Mouse (Mus musculus) kidney, adult 2 months (tissue): ENCODE results near the gene 2410131K14Rik. TPM values are rescaled to one million over a fixed set of nuclear protein-coding genes. Genes with fewer than 3 reads are reported as not detected.

Experiments
- DNase-seq: peaks from one replicate; pipeline ENCODE4 v3.0.0; 2021
- H3K27ac ChIP-seq: fragments of 200-500 bp; 2 replicates; pipeline ENCODE4 v1.5.1; 2012; ENCODE audit warnings: low read depth, low read length, control low read depth, inconsistent platforms; ENCODE audit not compliant: insufficient read depth
- H3K27me3 ChIP-seq: fragments of 200-500 bp; replicated peaks from 2 replicates; pipeline ENCODE4 v1.6.1; 2012; ENCODE audit warnings: mild to moderate bottlenecking, moderate library complexity, low read length, inconsistent platforms; ENCODE audit not compliant: control insufficient read depth, insufficient read depth
- H3K36me3 ChIP-seq: fragments of 200-500 bp; 2 replicates; pipeline ENCODE4 v1.6.1; 2012; ENCODE audit warnings: mild to moderate bottlenecking, moderate library complexity, low read length, inconsistent platforms; ENCODE audit not compliant: control insufficient read depth, insufficient read depth
- H3K4me1 ChIP-seq: fragments of 200-500 bp; 2 replicates; pipeline ENCODE4 v1.6.1; 2011; ENCODE audit warnings: low read length; ENCODE audit not compliant: control insufficient read depth, insufficient read depth
- H3K4me3 ChIP-seq: fragments of 200-500 bp; 2 replicates; pipeline ENCODE4 v1.5.1; 2011; ENCODE audit warnings: mild to moderate bottlenecking, low read depth, low read length, control low read depth; ENCODE audit not compliant: insufficient read depth
- CTCF ChIP-seq: fragments of 200-500 bp; conservative IDR thresholded peaks from 2 replicates; pipeline ENCODE4 v1.5.1; 2011; ENCODE audit warnings: low read depth, mild to moderate bottlenecking, control low read depth, low read length, moderate library complexity, mixed read lengths; ENCODE audit not compliant: insufficient read depth, insufficient read length
- POLR2A ChIP-seq: fragments of 200-500 bp; IDR thresholded peaks from one replicate; pipeline ENCODE4 v1.6.1; 2011; ENCODE audit warnings: low read depth, low read length, control low read depth
- WGBS: fragments of 180-500 bp; shearing (Covaris S2); methylation state at CpG from one replicate; pipeline ENCODE4 v1.1.7; 2018; 5-methylcytosine and 5-hydroxymethylcytosine counted together
- polyA plus RNA-seq: library from polyadenylated mRNA; depleted of rRNA; stranded (reverse); fragments of >200 nt; gene quantifications from 2 replicates; pipeline ENCODE4 v1.2.3, GENCODE M21; 2012

The 2410131K14Rik gene
- polyA plus RNA-seq, 1 experiment = 10.0 TPM

GRCm38 (mm10) chr5:118294086-118294864 lies 49.2 kb downstream of the 2410131K14Rik start:
- Histone ChIP-seq H3K4me1 (no peaks in the 10 kb centered on the region), H3K36me3 (no peaks in the 10 kb centered on the region), H3K27ac (no peak overlapping the region), H3K27me3 (no peaks in the 10 kb centered on the region), H3K4me3 (peak overlapping the region; percentile 32)
- DNase-seq = peak; percentile 95
- WGBS = 24% methylated on average over 23 of the region's 23 CpGs
- no peak for TF ChIP-seq POLR2A
- no peak for TF ChIP-seq CTCF

- Histone ChIP-seq H3K27me3 (no peaks in the 10 kb centered on the region), H3K27ac (no peak overlapping the region), H3K36me3 (no peaks in the 10 kb centered on the region), H3K4me1 (no peaks in the 10 kb centered on the region), H3K4me3 (no peak overlapping the region)
- no peak for TF ChIP-seq POLR2A
- TF ChIP-seq CTCF = no peak
- 79% methylated on average over 7 of the region's 7 CpGs for WGBS
- DNase-seq = no peak
These were observed 49.8 kb downstream of the 2410131K14Rik start for GRCm38 (mm10) chr5:118294865-118295258.

GRCm38 (mm10) chr5:118297338-118297746 lies 52.3 kb downstream of the 2410131K14Rik start:
- no peak overlapping the region for H3K4me3 ChIP-seq
- H3K4me1 ChIP-seq = no peaks in the 10 kb centered on the region
- no peaks in the 10 kb centered on the region for H3K27me3 ChIP-seq
- no peaks in the 10 kb centered on the region for H3K36me3 ChIP-seq
- DNase-seq = peak; percentile 45
- TF ChIP-seq CTCF = no peak
- TF ChIP-seq POLR2A = no peak
- WGBS = 24% methylated on average over 12 of the region's 12 CpGs
- no peak overlapping the region for H3K27ac ChIP-seq

- WGBS = 83% methylated on average over 11 of the region's 11 CpGs
These were observed 54.8 kb downstream of the 2410131K14Rik start for GRCm38 (mm10) chr5:118299720-118300400.

GRCm38 (mm10) chr5:118302466-118303155 lies 57.6 kb downstream of the 2410131K14Rik start:
- no peaks in the 10 kb centered on the region for H3K36me3 ChIP-seq
- peak; percentile 55 for DNase-seq
- H3K27ac ChIP-seq = no peak overlapping the region
- no peak for TF ChIP-seq CTCF
- TF ChIP-seq POLR2A = no peak
- H3K27me3 ChIP-seq = no peaks in the 10 kb centered on the region
- H3K4me1 ChIP-seq = no peaks in the 10 kb centered on the region
- no peak overlapping the region for H3K4me3 ChIP-seq
- WGBS = 50% methylated on average over 9 of the region's 9 CpGs

More at GRCm38 (mm10) chr5:118299720-118300400, 54.8 kb downstream of the 2410131K14Rik start:
- TF ChIP-seq POLR2A (no peak), CTCF (no peak)
- no peak for DNase-seq
- Histone ChIP-seq H3K36me3 (no peaks in the 10 kb centered on the region), H3K4me1 (no peaks in the 10 kb centered on the region), H3K27me3 (no peaks in the 10 kb centered on the region), H3K27ac (no peak overlapping the region), H3K4me3 (no peak overlapping the region)

GRCm38 (mm10) chr5:118304970-118305618 lies 60.1 kb downstream of the 2410131K14Rik start:
- 76% methylated on average over 19 of the region's 19 CpGs for WGBS
- H3K36me3 ChIP-seq = no peaks in the 10 kb centered on the region
- DNase-seq = no peak
- H3K27ac ChIP-seq = no peak overlapping the region
- TF ChIP-seq POLR2A (no peak), CTCF (no peak)
- no peaks in the 10 kb centered on the region for H3K4me1 ChIP-seq
- no peak overlapping the region for H3K4me3 ChIP-seq
- H3K27me3 ChIP-seq = no peaks in the 10 kb centered on the region

- 85% methylated on average over 6 of the region's 6 CpGs for WGBS
- TF ChIP-seq POLR2A (no peak), CTCF (no peak)
- H3K4me1 ChIP-seq = no peaks in the 10 kb centered on the region
- no peak overlapping the region for H3K27ac ChIP-seq
- H3K36me3 ChIP-seq = no peaks in the 10 kb centered on the region
- H3K27me3 ChIP-seq = no peaks in the 10 kb centered on the region
- H3K4me3 ChIP-seq = no peak overlapping the region
- no peak for DNase-seq
These were observed 65.4 kb downstream of the 2410131K14Rik start for GRCm38 (mm10) chr5:118310389-118310788.
